Comparison of ENCODE assay signal across 13 mouse cellular contexts in the genomic region with DNA sequence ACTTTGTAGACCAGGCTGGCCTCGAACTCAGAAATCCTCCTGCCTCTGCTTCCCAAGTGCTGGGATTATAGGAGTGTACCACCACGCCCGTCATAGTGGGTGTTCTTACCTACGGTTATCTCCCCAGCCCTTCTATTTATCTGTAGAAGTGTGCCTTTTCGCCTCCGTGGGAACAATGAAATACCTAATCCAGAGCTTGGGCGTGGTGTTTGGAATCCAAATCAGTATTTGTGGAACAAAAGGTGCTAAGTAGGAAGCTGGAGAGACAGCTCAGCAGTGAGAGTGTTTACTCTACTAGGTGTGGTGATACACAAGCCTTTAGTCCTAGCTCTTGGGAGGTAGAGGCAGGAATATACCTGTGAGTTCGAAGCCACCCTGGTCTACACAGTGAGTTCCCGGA.
"Had no signal": no experiment of that assay in that cellular context is flagged by ENCODE, and none has a peak within 500 bp of the region (broad histone marks: within the 10 kb centered on the region; RNA-seq: fewer than 3 reads in every experiment).

No protein-coding gene starts in this region.

- H3K9me3 ChIP-seq: midbrain, embryonic 15.5 days; neural tube, embryonic 13.5 days had no signal

- H3K27ac ChIP-seq: left cerebral cortex, adult 2 months; liver, embryonic 14.5 days; midbrain, embryonic 15.5 days; neural tube, embryonic 13.5 days had no signal

- DNase-seq: kidney, postnatal 10 days; kidney, postnatal 4 days; lung, adult 18-20 months; lung, postnatal 36 days; retina, postnatal 1 day; right cerebral cortex, postnatal 4 days; spleen, adult 18-20 months; thymus, adult 18-20 months; thymus, postnatal 14 days had no signal

- H3K9ac ChIP-seq: liver, embryonic 14.5 days; midbrain, embryonic 15.5 days; neural tube, embryonic 13.5 days had no signal

- H3K27me3 ChIP-seq: midbrain, embryonic 15.5 days; neural tube, embryonic 13.5 days had no signal

- H3K36me3 ChIP-seq: midbrain, embryonic 15.5 days; neural tube, embryonic 13.5 days had no signal

- H3K4me2 ChIP-seq: midbrain, embryonic 15.5 days; neural tube, embryonic 13.5 days had no signal

- ATAC-seq: midbrain, embryonic 15.5 days had no signal

- H3K4me3 ChIP-seq: left cerebral cortex, adult 2 months; midbrain, embryonic 15.5 days; neural tube, embryonic 13.5 days had no signal
